Mouse (Mus musculus): ENCODE results near the gene Qpctl.

The Qpctl gene

DNA sequence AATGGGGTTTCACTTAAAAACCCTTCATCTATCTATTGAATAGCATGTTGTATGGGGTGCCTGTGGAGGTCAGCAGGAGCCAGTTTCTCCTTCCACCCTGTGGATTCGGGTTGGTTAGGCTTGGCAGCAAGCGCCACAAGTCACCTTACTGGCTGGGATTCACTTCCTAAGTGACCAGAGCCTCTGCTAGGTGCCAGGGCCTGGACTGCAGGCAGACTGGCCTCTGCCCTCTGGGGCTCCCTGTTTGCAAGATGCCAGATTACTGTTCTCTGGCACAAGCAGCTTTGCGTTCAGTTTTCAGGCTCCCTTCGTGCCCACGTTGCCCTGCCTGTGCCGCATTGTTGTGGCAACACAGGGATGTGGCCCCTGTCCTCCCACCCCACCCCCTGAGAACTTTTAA, 24.4 kb downstream of the Qpctl start:
- no peak for DNase-seq (ENCODE audit: extremely low spot score, low read depth, low spot score)

DNA sequence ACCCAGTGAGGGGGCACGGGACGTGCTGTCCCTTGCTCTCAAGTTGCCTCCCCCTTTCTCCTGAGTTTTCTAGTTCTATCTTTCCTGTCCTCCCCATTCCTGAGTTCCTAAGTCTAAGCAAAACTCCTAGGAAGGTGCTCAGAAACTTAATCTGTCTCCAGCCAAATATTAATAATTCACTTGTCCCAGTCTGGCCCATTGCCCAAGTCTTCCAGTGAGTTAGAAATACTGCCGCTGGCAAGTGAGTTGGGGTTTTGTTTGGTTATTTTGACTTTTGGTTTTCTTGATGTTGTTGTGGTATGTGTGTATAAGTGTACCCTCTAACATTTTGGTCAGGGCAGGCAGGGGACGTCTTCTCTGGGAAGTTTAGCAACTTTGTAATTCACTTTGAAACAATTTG, 27.4 kb downstream of the Qpctl start:
- no peak for DNase-seq (ENCODE audit: extremely low spot score, low read depth, low spot score)

DNA sequence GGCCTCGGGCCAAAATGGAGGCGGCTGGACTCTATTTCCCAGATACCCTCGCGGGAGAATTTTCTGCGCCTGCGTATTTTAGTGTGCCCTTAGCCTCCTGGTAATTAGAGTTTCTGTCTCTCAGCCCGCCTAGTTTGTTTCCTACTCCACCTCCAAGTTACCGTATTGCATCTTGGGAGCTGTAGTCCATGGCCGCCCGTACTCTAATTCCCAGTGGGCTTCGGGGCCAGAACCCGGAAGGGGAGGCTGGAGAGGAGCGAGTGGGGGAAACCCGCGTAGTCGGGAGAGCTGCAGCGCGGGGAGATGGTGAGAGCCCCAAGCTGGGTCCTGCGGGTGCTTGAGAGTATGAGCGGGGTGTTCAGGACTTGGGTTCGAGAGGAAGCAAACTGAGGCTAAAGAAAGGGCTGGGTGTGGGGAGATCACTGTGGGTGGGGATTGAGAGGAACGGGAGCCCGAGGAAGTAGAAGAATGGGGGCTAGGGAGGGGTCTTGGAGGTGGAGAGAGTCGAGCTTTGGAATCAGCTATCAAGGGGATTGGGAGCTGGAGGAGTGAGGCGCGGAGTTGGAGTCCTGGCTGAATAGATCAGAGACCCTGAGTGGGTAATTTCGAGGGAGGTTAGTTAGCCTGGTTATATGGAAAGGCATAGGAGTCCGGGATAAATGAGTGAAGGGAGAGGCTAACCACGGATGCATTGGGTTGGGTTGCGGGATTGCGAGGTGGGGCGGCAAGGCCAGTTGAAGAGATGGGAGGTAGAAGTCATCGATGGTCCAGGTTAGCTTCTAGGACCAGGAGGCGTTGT, 29.3 kb downstream of the Qpctl start, which contains the start of gene Fbxo46:
Gene Fbxo46, plus strand, starts transcription at position 229 of the 799 bp plus-strand sequence.
- DNase-seq (ENCODE audit: extremely low spot score, low read depth, low spot score), result peak; percentile 97

DNA sequence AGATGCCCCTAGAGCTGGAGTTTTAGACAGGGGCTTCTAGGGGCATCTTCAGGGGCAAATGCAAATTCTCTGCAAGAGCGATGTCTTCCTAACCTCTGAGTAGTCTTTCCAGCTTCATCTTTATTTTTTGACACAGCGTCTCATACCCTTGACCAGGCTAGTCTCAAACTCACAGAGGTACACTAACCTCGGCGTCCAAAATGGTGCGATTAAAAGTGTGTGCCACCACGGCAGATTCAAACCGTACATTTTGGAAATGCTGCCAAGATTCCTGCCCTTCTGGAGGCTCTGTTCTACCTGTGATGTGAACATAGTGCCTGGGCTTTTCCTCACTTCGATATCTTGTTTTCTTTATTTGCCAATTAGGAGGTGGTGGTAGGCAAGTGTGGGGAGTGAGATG, 30.0 kb downstream of the Qpctl start:
- no peak for DNase-seq (ENCODE audit: extremely low spot score, low read depth, low spot score)

DNA sequence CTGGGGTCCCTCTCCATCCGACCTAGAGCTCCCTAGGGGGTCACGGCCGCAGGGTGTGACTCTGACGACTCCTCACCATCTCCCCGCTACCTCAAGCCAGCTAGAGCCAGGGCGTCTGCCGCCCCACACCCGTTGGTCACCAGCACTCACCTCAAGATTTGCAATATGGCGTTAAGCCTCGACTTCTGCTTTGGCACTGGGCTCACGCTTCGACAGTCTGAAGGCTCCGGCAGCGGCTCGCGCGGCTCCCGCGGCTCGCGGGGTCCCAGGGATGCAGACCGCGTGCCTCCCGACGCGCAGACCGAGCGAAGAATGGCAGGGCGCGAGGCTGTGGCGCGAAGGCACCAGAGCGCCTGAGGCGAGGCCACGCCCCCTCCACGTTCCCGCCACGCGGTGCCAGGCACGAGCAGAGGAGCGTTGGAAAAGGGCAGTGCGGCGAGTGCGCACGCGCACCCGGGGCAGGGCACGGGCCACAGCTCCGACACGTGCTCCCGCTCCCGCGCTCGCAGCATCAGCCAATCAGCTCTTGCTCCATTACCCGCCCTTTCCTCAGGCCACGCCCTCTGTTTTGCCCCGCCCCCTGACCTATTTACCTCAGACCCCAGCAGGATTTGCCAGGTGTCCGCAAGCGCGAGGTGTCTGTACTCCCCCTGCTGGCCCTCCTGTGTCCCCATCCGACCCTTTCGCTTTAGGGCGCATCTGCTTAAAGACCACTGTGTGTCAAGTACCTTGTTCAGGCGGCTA, 30.9 kb downstream of the Qpctl start, which contains the start of gene Gm4969:
Gene Gm4969, minus strand, starts transcription at position 341 of the 744 bp plus-strand sequence.
- DNase-seq (ENCODE audit: extremely low spot score, low read depth, low spot score), result no peak

DNA sequence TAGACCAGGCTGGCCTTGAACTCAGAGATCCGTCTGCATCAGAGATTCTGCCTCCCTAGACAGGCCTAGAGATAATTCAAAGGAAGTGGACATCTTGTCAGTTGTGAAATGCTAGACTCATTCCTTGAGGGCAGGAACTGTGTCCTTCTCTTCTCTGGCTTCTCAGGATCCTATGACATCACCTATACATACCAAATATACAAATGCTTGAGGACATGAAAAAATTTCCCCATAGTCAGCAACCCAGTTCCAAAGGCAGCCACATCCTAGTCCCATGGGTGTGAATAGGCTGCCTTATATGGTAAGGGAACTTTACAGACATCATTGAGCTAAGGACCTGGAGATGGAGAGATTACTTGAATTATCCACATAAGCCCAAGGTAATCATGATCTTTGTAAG, 39.5 kb downstream of the Qpctl start:
- DNase-seq (ENCODE audit: extremely low spot score, low read depth, low spot score), result no peak

DNA sequence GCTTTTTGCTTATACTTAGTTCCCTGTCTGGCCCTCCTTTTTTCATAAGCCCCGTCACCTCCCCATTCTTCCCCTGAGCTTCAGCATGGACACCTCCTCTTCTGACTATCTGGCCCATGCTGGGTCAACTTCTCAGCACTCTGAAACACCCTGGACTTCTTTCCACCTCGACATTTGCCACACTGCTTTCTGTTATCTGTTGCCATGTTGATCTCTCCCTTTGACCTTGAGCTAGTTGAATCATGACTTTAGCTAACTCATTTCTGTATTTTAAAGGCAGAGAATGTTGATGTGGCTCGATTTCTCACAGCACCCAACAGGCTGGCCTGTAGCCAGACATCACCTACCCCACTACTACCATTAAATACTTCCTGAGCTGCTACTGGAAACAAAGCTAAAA, 41.7 kb downstream of the Qpctl start:
- no peak for DNase-seq (ENCODE audit: extremely low spot score, low read depth, low spot score)

DNA sequence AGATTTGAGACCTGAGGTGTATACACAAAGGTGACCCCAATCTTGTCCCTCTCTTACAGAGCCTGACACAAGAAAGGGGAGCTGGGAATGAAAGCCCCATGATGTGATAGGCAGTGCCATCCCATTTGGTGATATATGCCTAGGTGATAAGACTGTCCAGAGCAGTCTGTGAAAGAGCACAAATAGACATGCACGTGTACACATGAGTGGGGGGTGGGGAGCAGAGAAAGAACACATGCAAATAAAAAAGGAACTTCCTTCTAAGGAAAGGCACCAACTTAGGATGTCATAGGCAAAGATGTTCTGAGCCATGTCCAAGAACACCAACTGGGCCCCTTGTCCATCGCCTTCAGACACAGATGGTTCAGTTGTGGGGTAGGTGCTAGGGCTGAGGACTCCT, 44.6 kb downstream of the Qpctl start:
- DNase-seq (ENCODE audit: extremely low spot score, low read depth, low spot score), result no peak

DNA sequence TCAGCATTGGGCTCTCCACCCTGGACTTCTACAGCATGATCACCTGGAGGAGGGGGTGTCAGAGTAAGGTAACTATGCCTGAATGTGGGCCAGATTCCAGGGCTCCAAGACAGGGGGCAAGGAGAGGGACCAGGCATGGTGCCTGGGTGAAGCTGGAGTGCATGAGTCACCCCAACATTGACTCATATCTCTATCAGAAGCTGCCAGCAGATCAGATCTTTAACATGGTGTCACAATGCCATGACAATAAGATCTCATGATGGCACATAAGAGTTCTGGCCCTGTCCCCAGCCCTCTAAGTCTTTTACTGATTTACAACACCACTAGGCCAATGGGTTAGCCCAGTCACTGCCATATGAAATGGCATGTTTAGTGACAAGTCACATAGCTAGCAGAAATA, 45.4 kb downstream of the Qpctl start:
- no peak for DNase-seq (ENCODE audit: extremely low spot score, low read depth, low spot score)

DNA sequence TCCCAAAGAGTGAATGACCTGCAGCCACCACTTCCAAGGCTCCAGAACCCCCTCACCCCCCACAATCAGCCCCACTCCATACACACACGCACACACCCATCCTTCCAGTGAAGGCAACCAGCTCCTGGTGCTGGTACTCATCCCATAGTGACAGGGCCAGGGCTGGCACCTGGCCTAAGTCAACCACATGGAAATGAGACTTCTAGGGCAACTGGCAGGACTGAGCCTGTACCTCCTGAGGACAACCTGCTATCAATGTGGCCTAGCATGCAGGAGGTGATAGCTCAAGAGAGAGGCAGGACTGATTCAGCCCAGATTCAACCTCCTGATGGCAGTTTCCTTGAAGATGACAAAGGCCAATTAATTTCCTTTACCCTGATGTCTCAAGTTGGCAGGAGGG, 48.8 kb downstream of the Qpctl start:
- no peak for DNase-seq (ENCODE audit: extremely low spot score, low read depth, low spot score)

DNA sequence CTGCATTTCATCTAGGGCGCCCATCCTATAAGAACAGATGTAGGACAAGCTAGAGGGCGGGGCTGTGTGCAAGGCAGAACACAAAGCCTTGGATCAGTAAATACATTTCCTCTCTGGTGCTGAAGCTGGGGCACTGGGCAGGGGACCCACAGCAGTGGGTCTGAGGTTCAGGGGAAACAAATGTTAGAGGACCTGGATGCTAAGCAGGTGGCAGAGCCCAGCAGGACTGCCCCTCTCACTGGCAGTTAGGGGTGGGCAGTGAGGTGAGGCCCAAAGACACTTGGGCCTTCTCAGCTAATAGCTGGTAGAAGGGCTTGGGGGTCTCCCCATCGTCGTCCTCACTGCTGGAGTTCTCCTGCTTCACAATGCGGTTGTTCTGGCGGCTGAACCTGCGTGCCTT, 50.3 kb downstream of the Qpctl start:
- no peak for DNase-seq (ENCODE audit: extremely low spot score, low read depth, low spot score)

DNA sequence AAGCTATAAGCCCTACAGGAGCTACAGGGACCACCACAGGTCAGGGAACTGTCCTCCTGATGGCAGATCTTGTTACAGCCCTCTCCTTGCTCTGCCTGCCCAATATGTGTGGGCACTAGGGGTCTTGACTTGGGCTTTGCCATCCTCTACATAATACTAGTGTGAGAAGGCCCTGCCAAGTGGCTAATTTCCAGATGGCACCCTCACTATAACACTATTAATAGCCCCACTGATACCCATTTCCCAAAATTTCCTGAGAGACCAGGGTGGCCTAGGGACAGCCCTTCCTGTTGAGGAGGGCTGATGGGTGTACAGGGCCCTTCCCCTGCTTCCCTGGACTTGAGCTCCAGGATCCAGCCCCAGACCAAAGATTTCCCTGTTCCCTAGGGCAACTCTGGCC, 51.2 kb downstream of the Qpctl start:
- no peak for DNase-seq (ENCODE audit: extremely low spot score, low read depth, low spot score)

DNA sequence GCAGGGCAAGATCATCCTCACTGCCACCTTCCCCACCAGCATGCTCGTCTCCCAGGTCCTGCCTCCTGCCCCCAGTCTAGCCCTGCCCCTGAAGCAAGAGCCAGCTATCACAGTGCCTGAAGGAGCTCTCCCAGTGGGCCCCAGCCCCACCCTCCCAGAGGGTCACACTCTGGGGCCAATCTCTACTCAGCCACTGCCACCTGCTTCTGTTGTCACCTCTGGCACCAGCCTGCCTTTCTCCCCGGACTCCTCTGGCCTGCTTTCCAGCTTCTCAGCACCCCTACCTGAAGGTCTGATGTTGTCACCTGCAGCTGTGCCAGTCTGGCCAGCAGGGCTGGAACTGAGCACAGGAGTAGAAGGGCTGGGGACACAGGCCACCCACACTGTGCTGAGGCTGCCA, 51.9 kb downstream of the Qpctl start:
- no peak for DNase-seq (ENCODE audit: extremely low spot score, low read depth, low spot score)

DNA sequence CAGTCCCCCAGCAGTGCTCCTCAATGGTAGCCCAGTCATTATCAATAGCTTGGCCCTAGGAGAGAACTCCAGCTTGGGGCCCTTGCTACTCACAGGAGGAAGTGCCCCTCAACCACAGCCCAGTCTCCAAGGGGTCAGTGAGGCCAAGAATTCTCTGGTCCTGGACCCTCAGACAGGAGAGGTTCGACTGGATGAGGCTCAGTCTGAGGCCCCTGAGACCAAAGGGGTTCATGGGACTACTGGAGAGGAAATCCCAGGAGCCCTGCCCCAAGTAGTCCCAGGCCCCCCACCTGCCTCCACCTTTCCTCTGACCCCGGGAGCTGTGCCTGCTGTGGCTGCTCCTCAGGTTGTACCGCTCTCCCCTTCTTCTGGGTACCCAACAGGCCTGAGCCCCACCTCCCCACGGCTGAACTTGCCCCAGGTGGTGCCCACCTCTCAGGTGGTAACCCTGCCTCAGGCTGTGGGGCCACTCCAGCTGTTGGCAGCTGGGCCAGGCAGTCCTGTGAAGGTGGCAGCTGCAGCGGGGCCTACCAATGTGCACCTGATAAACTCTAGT, 52.6 kb downstream of the Qpctl start:
- no peak for DNase-seq (ENCODE audit: extremely low spot score, low read depth, low spot score)

DNA sequence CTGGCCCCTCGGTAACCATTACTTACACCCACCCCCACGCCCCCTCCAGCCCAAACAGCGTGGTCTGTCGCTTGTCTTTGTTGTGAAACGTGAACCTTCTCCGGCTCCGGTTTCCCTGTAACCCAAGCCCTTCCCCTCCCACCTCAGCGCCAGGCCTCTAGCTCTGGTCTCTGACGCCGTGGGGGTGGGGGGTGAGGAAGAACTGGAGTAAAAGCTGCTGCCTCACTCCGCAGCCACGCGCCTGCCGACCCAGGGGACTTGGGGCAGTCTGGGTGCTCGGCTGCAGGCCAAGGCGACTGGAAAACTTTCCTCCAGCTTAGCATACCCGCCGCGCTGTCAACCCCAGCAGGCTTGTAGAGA, 53.4 kb downstream of the Qpctl start:
- no peak for DNase-seq (ENCODE audit: extremely low spot score, low read depth, low spot score)

DNA sequence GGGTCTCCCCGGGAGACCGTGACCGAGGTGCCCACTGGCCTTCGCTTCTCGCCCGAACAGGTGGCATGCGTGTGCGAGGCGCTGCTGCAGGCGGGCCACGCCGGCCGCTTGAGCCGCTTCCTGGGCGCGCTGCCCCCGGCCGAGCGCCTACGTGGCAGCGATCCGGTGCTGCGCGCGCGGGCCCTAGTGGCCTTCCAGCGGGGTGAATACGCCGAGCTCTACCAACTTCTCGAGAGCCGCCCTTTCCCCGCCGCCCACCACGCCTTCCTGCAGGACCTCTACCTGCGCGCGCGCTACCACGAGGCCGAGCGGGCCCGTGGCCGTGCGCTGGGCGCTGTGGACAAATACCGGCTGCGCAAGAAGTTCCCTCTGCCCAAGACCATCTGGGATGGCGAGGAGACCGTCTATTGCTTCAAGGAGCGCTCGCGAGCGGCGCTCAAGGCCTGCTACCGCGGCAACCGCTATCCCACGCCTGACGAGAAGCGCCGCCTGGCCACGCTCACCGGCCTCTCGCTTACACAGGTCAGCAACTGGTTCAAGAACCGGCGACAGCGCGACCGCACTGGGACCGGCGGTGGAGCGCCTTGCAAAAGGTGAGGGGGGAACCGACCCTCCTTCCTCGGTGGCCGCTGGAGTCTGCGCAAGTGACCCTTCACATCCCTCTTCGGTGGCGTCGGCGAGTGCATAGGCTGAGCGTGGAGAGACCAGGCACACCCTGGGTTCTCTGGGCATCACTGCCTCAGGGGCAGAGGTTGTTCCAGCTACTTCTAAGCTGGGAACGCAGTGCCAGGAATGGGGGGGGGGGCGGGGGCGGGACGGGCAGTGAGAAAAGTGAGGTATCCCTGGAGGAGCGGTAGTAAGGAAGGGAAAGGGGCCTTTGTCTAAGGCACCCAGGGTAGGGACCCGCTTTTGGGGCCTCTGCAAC, 54.0 kb downstream of the Qpctl start:
- DNase-seq (ENCODE audit: extremely low spot score, low read depth, low spot score), result no peak

DNA sequence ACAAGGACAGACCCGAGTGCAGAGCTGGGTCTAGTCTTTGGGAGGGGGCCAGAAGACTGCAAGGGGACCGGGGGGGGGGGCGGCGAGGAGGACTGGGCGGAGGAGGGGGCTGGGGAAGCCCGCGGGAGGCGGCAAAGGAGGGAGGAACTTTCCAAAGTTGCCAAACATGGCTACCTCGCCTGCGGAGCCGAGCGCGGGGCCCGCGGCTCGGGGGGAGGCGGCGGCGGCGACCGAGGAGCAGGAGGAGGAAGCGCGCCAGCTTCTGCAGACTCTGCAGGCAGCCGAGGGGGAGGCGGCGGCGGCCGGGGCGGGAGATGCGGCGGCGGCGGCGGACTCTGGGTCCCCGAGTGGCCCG, 54.6 kb downstream of the Qpctl start, which contains the start of gene Six5:
Gene Six5, plus strand, starts transcription at position 124 of the 355 bp plus-strand sequence.
- no peak for DNase-seq (ENCODE audit: extremely low spot score, low read depth, low spot score)

DNA sequence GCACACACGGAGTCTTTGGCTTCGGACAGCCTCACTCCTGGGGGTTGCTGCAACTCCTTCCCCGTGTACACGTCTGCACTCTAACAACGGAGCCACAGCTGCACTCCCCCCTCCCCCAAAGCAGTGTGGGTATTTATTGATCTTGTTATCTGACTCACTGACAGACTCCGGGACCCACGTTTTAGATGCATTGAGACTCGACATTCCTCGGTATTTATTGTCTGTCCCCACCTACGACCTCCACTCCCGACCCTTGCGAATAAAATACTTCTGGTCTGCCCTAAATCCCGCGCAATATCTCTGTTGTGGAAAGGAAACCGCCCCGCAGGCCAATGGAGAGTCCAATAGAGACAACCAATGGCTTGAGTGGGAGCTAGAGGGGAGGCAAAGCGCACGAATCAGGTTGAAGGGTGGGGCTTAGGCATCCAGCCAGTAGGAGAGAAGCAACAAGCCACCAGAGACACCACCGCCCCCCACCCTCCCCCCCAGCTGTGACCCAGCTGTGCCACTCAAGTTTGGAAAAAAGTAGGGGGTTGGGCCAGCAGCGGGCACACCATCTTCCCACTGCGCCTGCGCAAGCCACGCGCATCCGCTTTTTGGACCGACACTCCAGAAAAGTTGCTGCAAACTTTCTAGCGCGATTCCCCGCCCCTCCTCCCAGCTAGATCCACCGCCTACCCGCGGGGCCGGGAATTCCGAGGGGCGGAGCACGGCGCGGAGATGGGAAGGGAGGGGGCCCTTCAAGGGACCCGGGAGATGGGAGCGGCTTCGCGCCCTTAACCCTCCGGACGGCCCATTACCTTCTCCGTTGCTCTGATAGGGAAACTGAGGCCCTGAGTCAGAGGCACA, 55.3 kb downstream of the Qpctl start:
- peak; percentile 94 for DNase-seq (ENCODE audit: extremely low spot score, low read depth, low spot score)

DNA sequence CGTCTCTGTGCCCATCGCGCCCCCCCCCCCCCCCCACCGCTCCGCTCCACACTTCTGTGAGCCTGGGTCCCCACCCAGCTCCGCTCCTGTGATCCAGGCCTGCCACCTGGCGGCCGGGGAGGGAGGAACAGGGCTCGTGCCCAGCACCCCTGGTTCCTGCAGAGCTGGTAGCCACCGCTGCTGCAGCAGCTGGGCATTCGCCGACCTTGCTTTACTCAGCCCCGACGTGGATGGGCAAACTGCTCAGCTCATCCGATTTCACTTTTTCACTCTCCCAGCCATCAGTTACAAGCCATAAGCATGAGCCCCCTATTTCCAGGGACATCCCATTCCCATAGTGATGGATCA, 55.9 kb downstream of the Qpctl start:
- DNase-seq (ENCODE audit: extremely low spot score, low read depth, low spot score), result no peak
